Mouse (Mus musculus) embryonic facial prominence, embryonic 11.5 days (tissue): Measurements from ENCODE around the gene Rasa4. TPM values are rescaled to one million over a fixed set of nuclear protein-coding genes. Genes with fewer than 3 reads are reported as not detected.

Source experiments
- microRNA-seq: library from miRNA; unstranded; fragments of <30 nt; microRNA quantifications from one replicate; pipeline ENCODE4, GENCODE M21; 2016; ENCODE audit warnings: borderline number of aligned reads
- polyA plus RNA-seq: library from polyadenylated mRNA; unstranded; fragments of >200 nt; fragmentation: Nextera tagmentation; extraction: Ambion mirVana; gene quantifications from 2 replicates; pipeline ENCODE4 v1.2.1, GENCODE M21; 2014

Rasa4 gene
- polyA plus RNA-seq, 1 experiment from 2014 or later: 3.8 TPM

Small RNA genes lying within 50 kb of the gene (microRNA-seq; reads per million reads assigned to microRNA genes)
- not detected for gene Mir7035

Other genes starting within 250 kb of the Rasa4 start
- gene Hspb1, start 196.0 kb upstream of the Rasa4 start, polyA plus RNA-seq: 27.3 and 38.2 TPM in 2 replicates
- gene Ywhag, start 149.3 kb upstream of the Rasa4 start, polyA plus RNA-seq: 132 and 133 TPM in 2 replicates
- gene Ssc4d, start 109.4 kb upstream of the Rasa4 start, polyA plus RNA-seq: 3.0 TPM in 2 replicates
- 0.21 TPM in 1 of 2 replicates, not detected in the other for gene Zp3, start 103.8 kb upstream of the Rasa4 start, polyA plus RNA-seq
- gene Dtx2, start 89.1 kb upstream of the Rasa4 start, polyA plus RNA-seq: 22.6 and 29.2 TPM in 2 replicates
- 0.65 and 0.85 TPM in 2 replicates for gene Upk3b, start 45.4 kb upstream of the Rasa4 start, polyA plus RNA-seq
- 6.2 and 6.4 TPM in 2 replicates for gene Upk3bl, start 29.4 kb upstream of the Rasa4 start, polyA plus RNA-seq
- gene Polr2j, start 32.7 kb downstream of the Rasa4 start, polyA plus RNA-seq: 266 and 267 TPM in 2 replicates
- gene Lrwd1, start 52.2 kb downstream of the Rasa4 start, polyA plus RNA-seq: 42.1 and 45.1 TPM in 2 replicates
- 17.2 and 17.7 TPM in 2 replicates for gene Alkbh4, start 52.2 kb downstream of the Rasa4 start, polyA plus RNA-seq
- gene Orai2, start 86.8 kb downstream of the Rasa4 start, polyA plus RNA-seq: 6.0 and 6.2 TPM in 2 replicates
- 70.7 and 75.6 TPM in 2 replicates for gene Prkrip1, start 115.0 kb downstream of the Rasa4 start, polyA plus RNA-seq
- 9.7 and 9.8 TPM in 2 replicates for gene Sh2b2, start 162.6 kb downstream of the Rasa4 start, polyA plus RNA-seq